Mouse (Mus musculus): Measurements from ENCODE around the gene Fbxw5. TPM values are rescaled to one million over a fixed set of nuclear protein-coding genes. Genes with fewer than 3 reads are reported as not detected.

Fbxw5 gene
- polyA plus RNA-seq, 1 experiment from 2014 or later = 81.1 TPM

DNA sequence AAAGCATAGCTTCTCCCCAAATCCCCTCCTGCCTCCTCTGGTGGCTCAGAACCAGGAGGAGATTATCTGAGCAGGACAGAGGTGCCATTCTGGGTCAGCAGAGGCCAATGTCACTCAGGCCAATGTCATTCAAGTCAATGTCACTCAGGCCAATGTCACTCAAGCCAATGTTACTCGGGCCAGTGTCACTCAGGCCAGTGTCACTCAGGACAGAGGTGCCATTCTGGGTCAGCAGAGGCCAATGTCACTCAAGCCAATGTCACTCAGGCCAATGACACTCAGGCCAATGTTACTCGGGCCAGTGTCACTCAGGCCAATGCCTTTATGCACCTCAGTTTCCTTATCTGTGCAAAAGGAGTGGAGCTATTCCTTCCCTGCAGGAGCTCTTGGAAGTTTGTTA, 28.0 kb upstream of the Fbxw5 start:
- no peak for ATAC-seq (ENCODE audit: low read depth)
- H3K9me3 ChIP-seq (ENCODE audit: control insufficient read depth, low read length) = no peaks in the 10 kb centered on the region
- 73% methylated on average over 2 of the region's 2 CpGs for WGBS
- no peak overlapping the region for H3K27ac ChIP-seq (ENCODE audit: low read length)
- H3K9ac ChIP-seq (ENCODE audit: low read length) = no peak overlapping the region
- peaks cover 8% of the 10 kb centered on the region; the same call in 1 of the 2 replicates for H3K4me1 ChIP-seq (replicated peaks; ENCODE audit: control insufficient read depth, insufficient read depth, low read length)
- no peak overlapping the region for H3K4me3 ChIP-seq (ENCODE audit: low read length)
- no peaks in the 10 kb centered on the region for H3K27me3 ChIP-seq (ENCODE audit: control insufficient read depth, insufficient read depth, low read depth, low read length)
- H3K36me3 ChIP-seq (ENCODE audit: control insufficient read depth, insufficient read depth, low read length) = no peaks in the 10 kb centered on the region
- no peak overlapping the region for H3K4me2 ChIP-seq (ENCODE audit: low read depth, low read length)

DNA sequence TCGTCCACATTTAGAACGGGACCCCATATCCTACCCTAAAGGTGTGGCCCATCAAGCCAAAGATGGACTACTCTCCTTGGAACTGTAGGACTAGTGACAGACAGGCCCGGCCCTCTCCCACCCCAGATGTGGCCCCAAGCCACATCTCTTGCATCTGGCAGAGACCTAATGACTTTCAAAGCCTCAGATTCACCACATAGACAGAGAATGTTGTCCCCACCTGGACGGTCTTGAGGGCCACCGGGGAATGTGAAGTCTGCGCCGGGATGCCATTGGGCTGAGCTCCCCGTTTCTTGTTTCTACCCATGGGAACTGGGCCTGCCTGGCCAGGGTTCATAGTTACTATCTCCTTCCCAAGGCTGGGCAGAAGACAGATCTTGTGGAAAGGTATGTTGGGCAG, 23.0 kb upstream of the Fbxw5 start:
- no peak overlapping the region for H3K27ac ChIP-seq (ENCODE audit: low read length)
- no peaks in the 10 kb centered on the region for H3K4me1 ChIP-seq (replicated peaks; ENCODE audit: control insufficient read depth, insufficient read depth, low read length)
- 76% methylated on average over 8 of the region's 8 CpGs for WGBS
- no peaks in the 10 kb centered on the region for H3K27me3 ChIP-seq (ENCODE audit: control insufficient read depth, insufficient read depth, low read depth, low read length)
- H3K4me2 ChIP-seq (ENCODE audit: low read depth, low read length) = no peak overlapping the region
- no peaks in the 10 kb centered on the region for H3K36me3 ChIP-seq (ENCODE audit: control insufficient read depth, insufficient read depth, low read length)
- no peak overlapping the region for H3K4me3 ChIP-seq (ENCODE audit: low read length)
- H3K9me3 ChIP-seq (ENCODE audit: control insufficient read depth, low read length) = no peaks in the 10 kb centered on the region
- H3K9ac ChIP-seq (ENCODE audit: low read length) = no peak overlapping the region
- no peak for ATAC-seq (ENCODE audit: low read depth)

DNA sequence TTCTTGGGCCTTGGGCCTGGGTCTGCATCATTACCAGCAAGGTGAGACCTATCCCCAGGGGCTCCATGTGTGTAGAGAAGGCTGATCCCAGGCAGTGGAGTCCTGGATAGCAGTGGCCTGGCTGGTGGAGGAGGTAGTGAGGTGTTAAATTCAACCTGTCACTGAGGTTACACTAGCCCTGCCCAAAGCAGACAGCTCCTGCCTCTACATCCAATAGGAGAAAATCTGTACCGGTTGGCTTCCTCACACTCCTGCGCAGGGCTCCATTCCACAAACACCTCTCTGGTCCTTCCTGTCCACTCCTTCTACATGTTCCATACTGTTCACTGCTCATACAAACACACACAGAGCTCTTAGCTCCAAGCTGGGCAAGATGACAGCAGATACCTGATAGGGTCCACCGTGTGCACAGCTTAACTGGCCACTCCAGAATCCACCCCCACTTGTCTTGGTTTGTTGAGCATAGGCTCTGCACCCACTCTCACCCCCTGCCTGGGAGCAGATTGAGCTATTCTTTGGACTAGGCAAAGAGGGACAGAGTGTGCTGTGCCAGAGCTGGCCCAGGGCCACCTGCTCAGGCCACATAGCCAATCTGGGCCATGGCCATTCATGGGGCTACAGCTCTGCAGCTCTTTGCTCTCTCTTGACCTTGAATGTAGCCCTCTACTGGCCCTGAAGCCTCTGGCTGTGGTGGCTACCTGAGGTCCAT, 22.4 kb upstream of the Fbxw5 start:
- 76% methylated on average over 3 of the region's 3 CpGs for WGBS
- no peak overlapping the region for H3K4me2 ChIP-seq (ENCODE audit: low read depth, low read length)
- no peaks in the 10 kb centered on the region for H3K4me1 ChIP-seq (replicated peaks; ENCODE audit: control insufficient read depth, insufficient read depth, low read length)
- H3K27me3 ChIP-seq (ENCODE audit: control insufficient read depth, insufficient read depth, low read depth, low read length) = no peaks in the 10 kb centered on the region
- ATAC-seq (ENCODE audit: low read depth) = no peak
- no peak overlapping the region for H3K4me3 ChIP-seq (ENCODE audit: low read length)
- no peaks in the 10 kb centered on the region for H3K9me3 ChIP-seq (ENCODE audit: control insufficient read depth, low read length)
- no peak overlapping the region for H3K27ac ChIP-seq (ENCODE audit: low read length)
- H3K9ac ChIP-seq (ENCODE audit: low read length) = no peak overlapping the region
- no peaks in the 10 kb centered on the region for H3K36me3 ChIP-seq (ENCODE audit: control insufficient read depth, insufficient read depth, low read length)

DNA sequence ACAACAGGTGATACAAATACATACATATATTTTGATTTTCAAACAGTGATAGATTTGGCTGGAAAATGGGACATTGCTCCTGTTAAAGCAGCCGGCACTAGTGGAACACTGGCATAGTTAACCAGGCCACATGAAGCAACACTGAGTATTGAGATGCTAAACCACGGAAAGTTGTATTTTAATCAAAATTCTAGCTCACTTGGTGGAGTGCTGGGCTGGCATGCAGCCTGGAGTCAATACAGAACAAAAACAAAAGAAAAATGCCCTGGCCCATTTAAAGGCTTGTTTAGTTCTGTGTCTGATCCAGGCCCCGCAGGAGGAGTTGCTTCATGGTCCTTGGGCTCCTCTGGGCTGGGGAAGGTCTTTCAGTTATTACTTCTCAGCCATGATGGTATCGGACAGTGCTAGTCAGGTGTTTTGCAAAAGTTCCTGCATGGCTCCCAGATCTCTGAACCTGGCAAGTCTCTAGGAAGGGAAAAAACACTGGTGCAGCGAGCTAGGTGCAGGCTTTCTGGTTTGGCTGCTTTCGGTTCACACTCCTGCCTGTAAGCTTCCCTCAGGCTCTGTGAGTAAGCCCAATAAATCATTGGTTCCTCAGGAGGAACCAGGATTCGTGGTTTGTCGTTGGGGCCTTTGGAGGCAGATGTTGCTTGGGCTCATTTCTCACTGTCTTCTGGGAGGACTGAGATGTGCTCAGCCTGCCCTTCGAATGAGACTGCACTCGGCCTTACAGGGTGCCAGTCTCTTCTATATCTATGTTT, 20.8 kb upstream of the Fbxw5 start:
- ATAC-seq (ENCODE audit: low read depth) = no peak

DNA sequence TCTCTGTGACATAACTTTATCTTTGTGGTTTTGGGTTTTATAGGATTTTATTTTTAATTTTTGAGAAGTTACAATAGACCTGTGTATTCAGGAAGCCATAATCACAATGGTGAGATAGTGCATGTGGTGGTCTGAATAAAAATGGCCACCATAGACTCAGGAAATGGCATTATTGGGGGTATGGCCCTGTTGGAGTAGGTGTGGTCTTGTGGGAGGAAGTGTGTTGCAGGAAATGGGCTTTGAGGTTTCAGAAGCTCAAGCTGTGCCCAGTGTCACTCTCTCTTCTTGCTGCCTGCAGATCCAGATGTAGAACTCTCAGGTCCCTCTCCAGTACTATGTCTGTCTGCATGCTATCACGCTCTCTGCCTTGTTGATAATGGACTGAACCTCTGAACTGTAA, 20.0 kb upstream of the Fbxw5 start:
- H3K27ac ChIP-seq (ENCODE audit: low read length) = no peak overlapping the region
- H3K9ac ChIP-seq (ENCODE audit: low read length) = no peak overlapping the region
- no peak for ATAC-seq (ENCODE audit: low read depth)
- no peak overlapping the region for H3K4me3 ChIP-seq (ENCODE audit: low read length)
- no peaks in the 10 kb centered on the region for H3K27me3 ChIP-seq (ENCODE audit: control insufficient read depth, insufficient read depth, low read depth, low read length)
- H3K4me1 ChIP-seq (replicated peaks; ENCODE audit: control insufficient read depth, insufficient read depth, low read length) = no peaks in the 10 kb centered on the region
- no peak overlapping the region for H3K4me2 ChIP-seq (ENCODE audit: low read depth, low read length)
- H3K9me3 ChIP-seq (ENCODE audit: control insufficient read depth, low read length) = no peaks in the 10 kb centered on the region
- 73% methylated on average over 1 of the region's 1 CpGs for WGBS
- H3K36me3 ChIP-seq (ENCODE audit: control insufficient read depth, insufficient read depth, low read length) = no peaks in the 10 kb centered on the region

More for the DNA sequence above, 20.8 kb upstream of the Fbxw5 start:
- no peak overlapping the region for H3K4me2 ChIP-seq (ENCODE audit: low read depth, low read length)
- H3K36me3 ChIP-seq (ENCODE audit: control insufficient read depth, insufficient read depth, low read length) = no peaks in the 10 kb centered on the region
- H3K9me3 ChIP-seq (ENCODE audit: control insufficient read depth, low read length) = no peaks in the 10 kb centered on the region
- 64% methylated on average over 10 of the region's 10 CpGs for WGBS
- no peak overlapping the region for H3K27ac ChIP-seq (ENCODE audit: low read length)
- no peak overlapping the region for H3K4me3 ChIP-seq (ENCODE audit: low read length)
- no peaks in the 10 kb centered on the region for H3K27me3 ChIP-seq (ENCODE audit: control insufficient read depth, insufficient read depth, low read depth, low read length)
- no peaks in the 10 kb centered on the region for H3K4me1 ChIP-seq (replicated peaks; ENCODE audit: control insufficient read depth, insufficient read depth, low read length)
- no peak overlapping the region for H3K9ac ChIP-seq (ENCODE audit: low read length)

DNA sequence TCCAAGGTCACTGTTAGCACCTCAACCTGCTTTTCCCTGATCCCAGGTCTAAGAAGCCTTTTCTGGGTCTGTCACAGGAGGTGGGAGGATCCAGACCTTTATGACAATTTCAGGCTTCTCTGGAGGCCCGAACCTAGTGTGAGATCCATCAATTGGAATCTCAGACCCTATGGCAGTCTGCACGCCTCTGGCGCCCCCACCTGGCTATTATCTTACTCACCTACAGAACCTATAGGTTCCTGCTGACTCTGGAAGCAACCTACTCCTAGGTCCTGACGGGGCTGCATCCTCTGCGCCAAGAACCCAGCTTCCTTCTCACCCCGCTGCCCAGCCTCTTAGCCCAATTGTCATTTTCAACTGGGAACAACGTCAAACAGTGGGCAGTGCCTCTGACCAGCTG, 17.6 kb upstream of the Fbxw5 start:
- no peaks in the 10 kb centered on the region for H3K27me3 ChIP-seq (ENCODE audit: control insufficient read depth, insufficient read depth, low read depth, low read length)
- no peak overlapping the region for H3K27ac ChIP-seq (ENCODE audit: low read length)
- H3K9ac ChIP-seq (ENCODE audit: low read length) = no peak overlapping the region
- H3K36me3 ChIP-seq (ENCODE audit: control insufficient read depth, insufficient read depth, low read length) = no peaks in the 10 kb centered on the region
- no peaks in the 10 kb centered on the region for H3K4me1 ChIP-seq (replicated peaks; ENCODE audit: control insufficient read depth, insufficient read depth, low read length)
- H3K4me2 ChIP-seq (ENCODE audit: low read depth, low read length) = no peak overlapping the region
- WGBS = 21% methylated on average over 7 of the region's 7 CpGs
- ATAC-seq (ENCODE audit: low read depth) = no peak
- H3K4me3 ChIP-seq (ENCODE audit: low read length) = no peak overlapping the region
- H3K9me3 ChIP-seq (ENCODE audit: control insufficient read depth, low read length) = no peaks in the 10 kb centered on the region

DNA sequence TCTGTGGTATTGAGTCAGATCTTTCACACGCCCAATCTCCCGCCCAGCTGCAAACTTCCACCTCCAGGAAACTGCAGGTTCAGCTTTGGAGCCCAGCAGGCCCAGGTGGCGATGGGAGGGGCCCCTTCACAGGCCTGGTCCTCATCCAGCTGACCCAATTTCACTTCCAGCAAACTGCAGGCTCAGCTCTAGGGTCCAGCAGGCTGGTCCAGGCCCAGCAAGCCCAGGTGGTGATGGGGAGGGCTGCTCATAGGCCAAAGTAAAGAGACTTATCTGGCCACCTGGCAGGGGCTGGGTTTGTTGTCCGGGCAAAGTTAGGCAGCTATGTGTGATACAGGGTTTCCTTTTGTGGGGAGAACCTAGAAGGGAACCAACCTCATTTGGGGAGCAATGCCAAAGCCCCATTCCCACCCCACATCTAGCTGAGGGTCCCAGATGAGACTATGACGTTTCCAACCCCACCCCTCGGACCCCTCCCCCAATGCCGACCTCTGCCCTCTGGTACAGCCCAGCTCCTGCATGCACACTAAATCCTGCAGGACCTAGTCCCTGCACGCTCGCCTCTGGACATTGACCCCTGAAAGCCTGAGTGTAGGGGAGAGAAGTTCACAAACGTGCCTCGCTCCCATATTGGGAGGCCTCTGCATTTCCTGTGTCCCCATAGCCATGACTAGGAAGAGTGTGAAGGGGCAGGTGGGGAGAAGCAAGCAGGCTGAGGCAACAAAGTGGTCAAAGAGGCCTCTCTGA, 15.5 kb upstream of the Fbxw5 start:
- H3K4me1 ChIP-seq (replicated peaks; ENCODE audit: control insufficient read depth, insufficient read depth, low read length) = no peaks in the 10 kb centered on the region
- H3K36me3 ChIP-seq (ENCODE audit: control insufficient read depth, insufficient read depth, low read length) = no peaks in the 10 kb centered on the region
- no peak overlapping the region for H3K4me3 ChIP-seq (ENCODE audit: low read length)
- no peak for ATAC-seq (ENCODE audit: low read depth)
- H3K9ac ChIP-seq (ENCODE audit: low read length) = no peak overlapping the region
- no peak overlapping the region for H3K27ac ChIP-seq (ENCODE audit: low read length)
- no peaks in the 10 kb centered on the region for H3K9me3 ChIP-seq (ENCODE audit: control insufficient read depth, low read length)
- WGBS = 61% methylated on average over 11 of the region's 11 CpGs
- no peak overlapping the region for H3K4me2 ChIP-seq (ENCODE audit: low read depth, low read length)
- no peaks in the 10 kb centered on the region for H3K27me3 ChIP-seq (ENCODE audit: control insufficient read depth, insufficient read depth, low read depth, low read length)

DNA sequence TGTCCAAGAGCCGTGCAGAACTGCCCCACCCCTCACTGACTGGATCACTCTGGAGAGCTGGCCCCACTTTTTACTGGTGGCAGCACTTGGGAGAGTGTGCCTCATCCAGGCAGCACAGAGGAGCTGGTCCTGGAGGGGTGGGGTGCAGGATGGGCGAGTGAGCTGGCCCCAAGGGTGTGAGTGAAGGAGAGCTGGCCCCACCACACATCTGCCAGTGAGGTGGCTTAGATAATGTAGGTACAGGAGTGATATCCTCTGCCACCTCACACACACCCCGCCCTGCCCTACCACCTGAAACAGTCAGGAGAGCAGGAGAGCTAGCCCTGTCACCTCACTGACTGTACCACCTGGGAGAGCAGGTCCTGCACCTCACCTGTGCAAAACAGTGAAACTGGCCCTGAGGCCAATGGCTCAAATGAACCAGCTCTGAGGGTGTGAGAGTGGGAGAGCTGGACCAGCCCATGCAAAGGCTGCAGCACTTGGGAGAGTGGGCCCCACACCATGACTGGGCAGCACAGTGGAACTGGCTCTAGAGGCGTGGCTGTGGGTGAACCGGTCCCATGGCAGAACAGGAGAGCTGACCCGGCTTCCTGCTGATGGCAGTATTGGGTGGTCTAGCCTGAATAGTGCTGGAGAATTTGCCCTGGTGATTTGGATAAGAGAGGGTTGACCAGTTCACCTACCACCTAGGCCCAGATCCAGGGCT, 12.4 kb upstream of the Fbxw5 start:
- H3K27me3 ChIP-seq (ENCODE audit: control insufficient read depth, insufficient read depth, low read depth, low read length) = no peaks in the 10 kb centered on the region
- no peak overlapping the region for H3K27ac ChIP-seq (ENCODE audit: low read length)
- no peak for ATAC-seq (ENCODE audit: low read depth)
- H3K9ac ChIP-seq (ENCODE audit: low read length) = no peak overlapping the region
- no peak overlapping the region for H3K4me3 ChIP-seq (ENCODE audit: low read length)
- H3K36me3 ChIP-seq (ENCODE audit: control insufficient read depth, insufficient read depth, low read length) = no peaks in the 10 kb centered on the region
- WGBS = 69% methylated on average over 6 of the region's 6 CpGs
- H3K9me3 ChIP-seq (ENCODE audit: control insufficient read depth, low read length) = no peaks in the 10 kb centered on the region
- H3K4me1 ChIP-seq (replicated peaks; ENCODE audit: control insufficient read depth, insufficient read depth, low read length) = no peaks in the 10 kb centered on the region
- no peak overlapping the region for H3K4me2 ChIP-seq (ENCODE audit: low read depth, low read length)

DNA sequence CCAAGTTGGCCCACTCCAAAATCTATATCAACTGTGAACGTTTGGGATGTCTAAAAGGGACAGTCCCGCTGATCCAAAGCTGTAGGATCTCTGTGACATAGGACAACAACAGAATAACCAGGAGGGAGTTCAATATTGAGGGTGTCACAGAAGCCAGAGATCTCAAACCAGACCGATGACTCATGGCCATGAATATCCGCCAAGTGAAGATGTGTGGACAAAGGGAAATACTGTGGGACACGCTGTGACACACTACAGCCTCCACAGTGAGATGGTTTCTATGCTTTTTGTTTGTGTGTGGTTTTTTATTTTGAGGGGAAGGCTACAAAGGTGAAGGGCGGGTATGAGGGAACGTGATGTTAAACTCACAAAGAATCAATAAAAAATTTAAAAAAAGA, 11.9 kb upstream of the Fbxw5 start:
- H3K27ac ChIP-seq (ENCODE audit: low read length) = no peak overlapping the region
- H3K36me3 ChIP-seq (ENCODE audit: control insufficient read depth, insufficient read depth, low read length) = no peaks in the 10 kb centered on the region
- no peak overlapping the region for H3K9ac ChIP-seq (ENCODE audit: low read length)
- H3K4me3 ChIP-seq (ENCODE audit: low read length) = no peak overlapping the region
- ATAC-seq (ENCODE audit: low read depth) = no peak
- 69% methylated on average over 7 of the region's 7 CpGs for WGBS
- no peaks in the 10 kb centered on the region for H3K4me1 ChIP-seq (replicated peaks; ENCODE audit: control insufficient read depth, insufficient read depth, low read length)
- no peak overlapping the region for H3K4me2 ChIP-seq (ENCODE audit: low read depth, low read length)
- no peaks in the 10 kb centered on the region for H3K27me3 ChIP-seq (ENCODE audit: control insufficient read depth, insufficient read depth, low read depth, low read length)
- H3K9me3 ChIP-seq (ENCODE audit: control insufficient read depth, low read length) = no peaks in the 10 kb centered on the region

Data from lung, embryonic 16.5 days (tissue).